Mouse (Mus musculus) limb, embryonic 13.5 days (tissue): ENCODE results near the gene Trp53bp2. TPM values are rescaled to one million over a fixed set of nuclear protein-coding genes. Genes with fewer than 3 reads are reported as not detected.

Experiments
- ATAC-seq: fragments of 200-750 bp; cut with Nextera tagmentation; 2 replicates; pipeline ENCODE4 v1.8.0; 2017; ENCODE audit warnings: low read depth, moderate number of reproducible peaks, moderate TSS enrichment; ENCODE audit not compliant: low FRiP score
- H3K27ac ChIP-seq: fragments of 300-500 bp; sonication (generic); 2 replicates; pipeline ENCODE4 v1.5.1; 2015; ENCODE audit warnings: inconsistent platforms, mild to moderate bottlenecking, moderate library complexity
- H3K27me3 ChIP-seq: fragments of 300-500 bp; sonication (generic); 2 replicates; pipeline ENCODE4 v1.6.1; 2015; ENCODE audit warnings: mild to moderate bottlenecking, inconsistent platforms
- H3K36me3 ChIP-seq: fragments of 300-500 bp; sonication (generic); 2 replicates; pipeline ENCODE4 v1.6.1; 2015; ENCODE audit warnings: inconsistent platforms, mild to moderate bottlenecking, moderate library complexity
- H3K4me1 ChIP-seq: fragments of 300-500 bp; sonication (generic); 2 replicates; pipeline ENCODE4 v1.6.1; 2015; ENCODE audit warnings: inconsistent platforms
- H3K4me2 ChIP-seq: fragments of 300-500 bp; sonication (generic); replicated peaks from 2 replicates; pipeline ENCODE4 v1.6.1; 2015; ENCODE audit warnings: inconsistent platforms, mild to moderate bottlenecking, moderate library complexity
- H3K4me3 ChIP-seq: fragments of 300-500 bp; sonication (generic); 2 replicates; pipeline ENCODE4 v1.5.1; 2015; ENCODE audit warnings: moderate library complexity, mild to moderate bottlenecking, inconsistent platforms
- H3K9ac ChIP-seq: fragments of 300-500 bp; sonication (generic); 2 replicates; pipeline ENCODE4 v1.6.1; 2015; ENCODE audit warnings: mild to moderate bottlenecking, inconsistent platforms
- H3K9me3 ChIP-seq: fragments of 300-500 bp; sonication (generic); 2 replicates; pipeline ENCODE4 v1.6.1; 2016; ENCODE audit warnings: inconsistent platforms
- WGBS: fragments of 180-500 bp; shearing (Covaris S2); methylation state at CpG from one replicate; pipeline ENCODE4 v1.1.7; 2015; 5-methylcytosine and 5-hydroxymethylcytosine counted together
- polyA plus RNA-seq: library from polyadenylated mRNA; unstranded; fragments of >200 nt; fragmentation: Nextera tagmentation; extraction: Ambion mirVana; gene quantifications from 2 replicates; pipeline ENCODE4 v1.2.1, GENCODE M21; 2015

Trp53bp2 gene
- polyA plus RNA-seq, 1 experiment from 2014 or later, result 25.1 TPM

- Histone ChIP-seq H3K9me3 (no peaks in the 10 kb centered on the region), H3K9ac (no peak overlapping the region), H3K36me3 (peaks cover 38% of the 10 kb centered on the region), H3K4me1 (peaks cover 41% of the 10 kb centered on the region), H3K4me3 (no peak overlapping the region), H3K4me2 (no peak overlapping the region), H3K27me3 (no peaks in the 10 kb centered on the region), H3K27ac (no peak overlapping the region)
- WGBS, result 69% methylated on average over 17 of the region's 17 CpGs
- no peak for ATAC-seq
Observed at GRCm38 (mm10) chr1:182494285-182495145, 85.5 kb downstream of the Trp53bp2 start.

GRCm38 (mm10) chr1:182496685-182497084 is 87.7 kb downstream of the Trp53bp2 start:
- H3K27me3 ChIP-seq, result no peaks in the 10 kb centered on the region
- no peaks in the 10 kb centered on the region for H3K9me3 ChIP-seq
- no peak overlapping the region for H3K4me3 ChIP-seq
- H3K9ac ChIP-seq, result no peak overlapping the region; the same call in 1 of the 2 replicates
- 63% methylated on average over 6 of the region's 6 CpGs for WGBS
- H3K4me2 ChIP-seq, result no peak overlapping the region
- peaks cover 44% of the 10 kb centered on the region for H3K36me3 ChIP-seq
- peaks cover 38% of the 10 kb centered on the region for H3K4me1 ChIP-seq
- ATAC-seq, result no peak
- no peak overlapping the region for H3K27ac ChIP-seq

GRCm38 (mm10) chr1:182497736-182498135 is 88.8 kb downstream of the Trp53bp2 start:
- Histone ChIP-seq H3K4me3 (no peak overlapping the region), H3K27ac (no peak overlapping the region), H3K4me2 (no peak overlapping the region), H3K4me1 (peaks cover 43% of the 10 kb centered on the region), H3K9me3 (no peaks in the 10 kb centered on the region), H3K9ac (no peak overlapping the region), H3K36me3 (peaks cover 45% of the 10 kb centered on the region), H3K27me3 (no peaks in the 10 kb centered on the region)
- WGBS, result 43% methylated on average over 4 of the region's 4 CpGs
- no peak for ATAC-seq

- peaks cover 47% of the 10 kb centered on the region for H3K4me1 ChIP-seq
- ATAC-seq, result 0 out of 2 replicates have a peak, but pooled peaks have one; percentile 34
- H3K36me3 ChIP-seq, result peaks cover 45% of the 10 kb centered on the region
- no peaks in the 10 kb centered on the region for H3K27me3 ChIP-seq
- H3K4me2 ChIP-seq, result no peak overlapping the region
- no peak overlapping the region for H3K4me3 ChIP-seq
- 83% methylated on average over 9 of the region's 9 CpGs for WGBS
- no peak overlapping the region for H3K9ac ChIP-seq
- 0 out of 2 replicates have a peak overlapping the region, but pooled peaks have one; percentile 22 for H3K27ac ChIP-seq
- H3K9me3 ChIP-seq, result no peaks in the 10 kb centered on the region
Observed at GRCm38 (mm10) chr1:182499443-182500089, 90.6 kb downstream of the Trp53bp2 start.

- H3K9ac ChIP-seq, result no peak overlapping the region
- H3K4me3 ChIP-seq, result no peak overlapping the region
- no peak overlapping the region for H3K4me2 ChIP-seq
- ATAC-seq, result no peak
- H3K4me1 ChIP-seq, result peaks cover 46% of the 10 kb centered on the region
- no peaks in the 10 kb centered on the region for H3K27me3 ChIP-seq
- no peaks in the 10 kb centered on the region for H3K9me3 ChIP-seq
- 80% methylated on average over 4 of the region's 4 CpGs for WGBS
- no peak overlapping the region for H3K27ac ChIP-seq
- peaks cover 51% of the 10 kb centered on the region for H3K36me3 ChIP-seq
Observed at GRCm38 (mm10) chr1:182500224-182500623, 91.3 kb downstream of the Trp53bp2 start.

- ATAC-seq, result no peak
- no peak overlapping the region for H3K27ac ChIP-seq
- H3K4me3 ChIP-seq, result no peak overlapping the region
- H3K27me3 ChIP-seq, result no peaks in the 10 kb centered on the region
- H3K36me3 ChIP-seq, result peaks cover 58% of the 10 kb centered on the region
- no peak overlapping the region for H3K9ac ChIP-seq
- H3K4me1 ChIP-seq, result peaks cover 46% of the 10 kb centered on the region
- no peaks in the 10 kb centered on the region for H3K9me3 ChIP-seq
- no peak overlapping the region for H3K4me2 ChIP-seq
- 82% methylated on average over 4 of the region's 4 CpGs for WGBS
Observed at GRCm38 (mm10) chr1:182500843-182501242, 91.9 kb downstream of the Trp53bp2 start.

GRCm38 (mm10) chr1:182501815-182502405 is 92.9 kb downstream of the Trp53bp2 start:
- H3K9ac ChIP-seq, result no peak overlapping the region
- no peak overlapping the region for H3K4me2 ChIP-seq
- H3K27ac ChIP-seq, result no peak overlapping the region
- ATAC-seq, result no peak
- H3K4me3 ChIP-seq, result no peak overlapping the region
- peaks cover 36% of the 10 kb centered on the region for H3K4me1 ChIP-seq
- peaks cover 67% of the 10 kb centered on the region for H3K36me3 ChIP-seq
- no peaks in the 10 kb centered on the region for H3K27me3 ChIP-seq
- 87% methylated on average over 7 of the region's 7 CpGs for WGBS
- H3K9me3 ChIP-seq, result no peaks in the 10 kb centered on the region

GRCm38 (mm10) chr1:182502491-182503050 is 93.6 kb downstream of the Trp53bp2 start:
- no peak overlapping the region for H3K9ac ChIP-seq
- WGBS, result 81% methylated on average over 7 of the region's 7 CpGs
- ATAC-seq, result no peak
- H3K4me3 ChIP-seq, result no peak overlapping the region
- no peak overlapping the region for H3K4me2 ChIP-seq
- no peaks in the 10 kb centered on the region for H3K27me3 ChIP-seq
- no peak overlapping the region for H3K27ac ChIP-seq
- H3K36me3 ChIP-seq, result peaks cover 69% of the 10 kb centered on the region
- peaks cover 30% of the 10 kb centered on the region for H3K4me1 ChIP-seq
- H3K9me3 ChIP-seq, result no peaks in the 10 kb centered on the region

- H3K9ac ChIP-seq, result no peak overlapping the region
- no peaks in the 10 kb centered on the region for H3K27me3 ChIP-seq
- no peak for ATAC-seq
- peaks cover 25% of the 10 kb centered on the region for H3K4me1 ChIP-seq
- WGBS, result 81% methylated on average over 13 of the region's 13 CpGs
- no peak overlapping the region for H3K4me2 ChIP-seq
- H3K36me3 ChIP-seq, result peaks cover 70% of the 10 kb centered on the region
- no peak overlapping the region for H3K27ac ChIP-seq
- no peaks in the 10 kb centered on the region for H3K9me3 ChIP-seq
- no peak overlapping the region for H3K4me3 ChIP-seq
Observed at GRCm38 (mm10) chr1:182503206-182503900, 94.4 kb downstream of the Trp53bp2 start.

GRCm38 (mm10) chr1:182504223-182504622 is 95.3 kb downstream of the Trp53bp2 start:
- peaks cover 74% of the 10 kb centered on the region for H3K36me3 ChIP-seq
- peaks cover 25% of the 10 kb centered on the region for H3K4me1 ChIP-seq
- no peak overlapping the region for H3K4me2 ChIP-seq
- 0 out of 2 replicates have a peak overlapping the region, but pooled peaks have one; percentile 2 for H3K9ac ChIP-seq
- no peak for ATAC-seq
- no peak overlapping the region for H3K27ac ChIP-seq
- no peaks in the 10 kb centered on the region for H3K9me3 ChIP-seq
- WGBS, result 23% methylated on average over 4 of the region's 4 CpGs
- no peaks in the 10 kb centered on the region for H3K27me3 ChIP-seq
- H3K4me3 ChIP-seq, result no peak overlapping the region

- Histone ChIP-seq H3K9me3 (no peaks in the 10 kb centered on the region), H3K4me3 (no peak overlapping the region), H3K27me3 (no peaks in the 10 kb centered on the region), H3K9ac (no peak overlapping the region), H3K36me3 (peaks cover 74% of the 10 kb centered on the region), H3K27ac (no peak overlapping the region), H3K4me1 (peaks cover 21% of the 10 kb centered on the region), H3K4me2 (no peak overlapping the region)
- ATAC-seq, result no peak
- WGBS, result 87% methylated on average over 3 of the region's 3 CpGs
Observed at GRCm38 (mm10) chr1:182505291-182505690, 96.3 kb downstream of the Trp53bp2 start.
